Mouse (Mus musculus): ENCODE measurements around the gene Hhipl1.

Gene Hhipl1

DNA sequence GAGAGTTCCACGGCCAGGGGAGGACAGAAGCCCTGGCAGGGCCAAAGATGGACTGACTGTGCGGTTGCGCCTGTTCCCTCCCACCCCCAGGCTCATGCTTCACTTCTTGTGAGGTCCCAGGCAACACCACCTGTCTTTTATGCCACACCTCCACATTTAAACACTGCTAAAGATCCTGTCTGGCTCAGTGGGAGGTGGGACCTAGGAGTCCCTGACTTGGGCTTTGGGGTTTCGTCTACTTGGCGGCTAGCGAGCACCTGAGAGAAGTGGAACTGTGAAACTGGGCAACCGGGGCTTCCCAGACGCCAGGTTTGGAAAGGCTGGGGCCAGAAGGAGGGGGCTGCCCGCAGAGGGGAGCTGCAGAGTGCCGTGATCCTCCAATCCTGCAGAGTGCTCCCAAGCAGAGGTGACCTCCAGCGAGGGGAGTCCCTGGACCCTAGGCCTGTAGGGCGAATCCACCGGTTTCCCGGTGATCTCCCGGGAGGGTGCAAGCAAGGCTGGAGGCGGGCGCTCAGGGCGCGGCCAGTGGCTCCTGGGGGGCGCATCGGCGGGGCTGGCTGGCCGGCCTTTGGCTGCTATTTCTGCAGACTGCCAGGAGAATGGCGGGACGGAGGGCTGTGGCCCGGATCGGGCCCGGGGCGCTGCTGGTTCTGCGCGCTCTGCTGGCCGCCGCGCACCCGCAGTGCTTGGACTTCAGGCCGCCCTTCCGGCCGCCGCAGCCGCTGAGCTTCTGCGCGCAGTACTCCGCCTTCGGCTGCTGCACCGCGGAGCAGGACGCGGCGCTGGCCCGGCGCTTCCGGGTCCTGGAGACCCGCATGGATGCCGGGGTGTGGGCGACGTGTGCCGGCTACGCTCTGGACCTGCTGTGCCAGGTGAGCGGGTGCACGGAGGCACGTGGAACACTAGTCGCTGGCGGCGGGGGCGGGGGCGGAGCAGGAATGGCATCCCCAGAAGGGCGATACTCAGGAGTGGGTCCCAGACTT lies at the start of gene Hhipl1:
Hhipl1 (plus strand) TSS at position 459 of the 983 bp plus-strand sequence.
- ATAC-seq (ENCODE audit: insufficient number of reproducible peaks, low FRiP score, low TSS enrichment): no peak

DNA sequence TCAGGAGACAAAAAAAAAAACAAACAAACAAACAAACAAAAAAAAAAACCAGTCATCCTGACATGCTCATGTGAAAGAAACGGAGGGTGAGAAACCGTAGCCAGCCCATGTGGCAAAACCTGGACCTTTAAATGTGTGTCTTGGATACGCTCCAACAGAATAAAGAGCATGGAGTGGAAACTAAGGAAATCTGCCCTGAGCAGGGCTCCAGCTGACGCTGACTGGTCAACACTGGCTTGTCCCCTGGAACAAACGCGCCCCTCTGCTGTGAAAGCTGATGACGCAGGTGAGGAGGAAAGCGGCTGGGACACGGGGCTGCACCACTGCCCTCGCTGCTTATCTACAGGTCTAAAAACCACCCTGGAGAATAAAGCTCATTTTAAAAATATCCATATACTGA lies 49.3 kb upstream of the Hhipl1 start:
- no peak for ATAC-seq (ENCODE audit: insufficient number of reproducible peaks, low FRiP score, low TSS enrichment)

DNA sequence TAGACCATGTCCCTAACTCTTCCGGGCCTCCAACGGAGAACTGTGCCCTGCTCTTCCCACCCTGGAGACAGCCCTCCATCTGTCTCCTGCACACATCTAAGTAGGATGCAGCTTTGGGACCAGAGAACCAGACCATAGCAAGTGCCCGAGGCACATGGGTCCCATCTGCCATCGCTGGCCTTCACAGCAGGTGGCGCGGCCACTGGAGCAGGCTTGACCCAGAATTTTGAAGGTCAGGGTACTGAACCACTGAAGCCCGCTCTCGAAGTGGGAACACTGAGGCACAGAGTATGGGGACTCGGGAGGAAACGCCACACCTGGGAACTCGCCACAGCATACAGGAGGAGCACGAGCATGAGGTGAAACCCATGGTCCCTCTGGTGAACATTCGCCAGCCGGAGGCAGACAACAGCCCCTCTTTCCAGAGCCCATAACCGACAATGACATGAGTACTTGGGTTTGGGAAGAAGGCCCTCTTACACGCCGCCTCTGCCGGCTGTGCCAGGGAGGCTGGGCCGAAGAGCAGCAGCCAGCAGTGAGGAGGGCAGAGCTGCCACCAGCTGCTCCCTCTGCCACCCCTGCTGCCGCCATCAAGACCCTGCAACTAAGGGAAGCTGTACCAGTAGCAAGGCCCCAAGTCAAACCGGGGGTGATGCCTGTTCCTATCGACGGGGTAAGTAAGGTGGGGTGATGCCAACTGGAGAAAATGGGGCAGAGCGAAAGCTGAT lies 46.6 kb upstream of the Hhipl1 start:
- ATAC-seq (ENCODE audit: insufficient number of reproducible peaks, low FRiP score, low TSS enrichment): 0 out of 2 replicates have a peak, but pooled peaks have one; percentile 16

DNA sequence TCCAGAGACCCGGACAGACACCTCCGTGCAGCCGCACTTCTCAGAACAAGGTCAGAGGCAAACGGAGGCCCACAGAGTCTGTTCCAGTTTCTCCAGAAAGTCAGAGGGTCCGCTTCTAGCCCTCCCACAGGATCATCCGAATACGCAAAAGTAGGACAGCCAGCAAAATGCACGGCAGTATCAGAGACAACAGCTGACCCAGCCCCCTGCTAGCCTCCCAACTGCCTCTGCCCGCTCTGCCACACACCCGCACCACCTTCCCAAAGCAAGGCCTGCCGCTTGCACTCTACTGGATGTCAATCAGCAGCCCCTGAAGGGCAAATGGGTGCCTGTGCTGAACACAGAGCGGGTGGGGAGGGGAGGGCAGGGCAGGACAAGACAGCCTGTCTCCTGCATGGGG lies 45.1 kb upstream of the Hhipl1 start:
- ATAC-seq (ENCODE audit: insufficient number of reproducible peaks, low FRiP score, low TSS enrichment): no peak

DNA sequence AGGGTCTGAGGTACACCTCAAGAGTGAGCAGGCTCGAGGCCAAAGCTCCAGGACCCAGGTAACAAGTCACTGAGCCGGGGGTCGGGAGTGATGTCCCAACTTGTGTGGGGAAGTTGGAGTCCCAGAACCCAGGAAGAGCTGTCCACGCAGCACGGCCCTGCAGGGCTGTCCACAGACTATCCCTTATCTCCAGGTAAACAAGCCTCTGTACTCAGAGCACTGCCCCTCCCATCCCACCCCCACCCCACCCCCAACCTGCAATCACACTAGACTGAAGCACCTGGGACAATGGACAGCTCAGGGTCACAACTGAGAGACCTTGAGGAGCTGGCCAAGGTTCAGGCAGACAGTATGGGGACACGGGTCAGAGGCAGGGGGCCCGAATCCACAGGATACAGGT lies 41.2 kb upstream of the Hhipl1 start:
- no peak for ATAC-seq (ENCODE audit: insufficient number of reproducible peaks, low FRiP score, low TSS enrichment)

DNA sequence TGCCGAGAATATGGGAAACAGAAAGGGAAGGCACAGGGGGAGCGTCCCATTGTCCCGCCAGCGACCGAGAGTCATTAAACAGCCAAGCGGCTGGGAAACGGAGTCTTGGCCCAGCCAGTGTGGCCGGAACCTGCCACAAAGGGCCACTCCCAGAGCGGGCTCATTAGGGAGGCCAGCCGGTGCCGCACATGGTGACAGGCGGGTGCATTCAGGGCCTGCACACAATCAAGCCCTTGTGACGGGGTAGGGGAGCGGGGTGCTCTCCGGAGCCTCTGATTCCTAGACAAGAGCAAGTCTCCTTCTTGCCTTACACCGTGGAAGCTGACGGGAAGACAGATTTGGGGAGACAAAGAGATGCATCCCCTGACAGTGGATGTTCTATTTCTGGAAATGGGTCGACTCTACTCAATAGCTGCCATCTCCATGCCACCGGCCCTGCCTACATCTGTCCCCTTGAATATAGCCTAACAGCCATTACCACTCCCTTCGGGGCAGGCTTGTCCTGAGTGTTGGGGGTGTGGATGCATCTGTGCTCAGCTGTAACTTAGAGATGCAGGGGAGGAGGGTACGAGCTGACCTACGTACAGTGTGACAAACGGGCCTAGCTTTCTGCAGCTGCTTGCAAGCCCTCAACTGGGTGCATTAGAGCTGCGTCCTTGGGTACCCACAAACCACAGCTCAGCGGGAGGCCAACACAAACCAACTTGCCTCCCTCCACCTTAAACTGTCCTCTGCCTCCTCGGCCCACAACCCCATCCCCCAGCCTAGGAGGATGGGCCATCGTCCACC lies 40.0 kb upstream of the Hhipl1 start:
- peak; percentile 37; the same call in 1 of the 2 replicates for ATAC-seq (ENCODE audit: insufficient number of reproducible peaks, low FRiP score, low TSS enrichment)

DNA sequence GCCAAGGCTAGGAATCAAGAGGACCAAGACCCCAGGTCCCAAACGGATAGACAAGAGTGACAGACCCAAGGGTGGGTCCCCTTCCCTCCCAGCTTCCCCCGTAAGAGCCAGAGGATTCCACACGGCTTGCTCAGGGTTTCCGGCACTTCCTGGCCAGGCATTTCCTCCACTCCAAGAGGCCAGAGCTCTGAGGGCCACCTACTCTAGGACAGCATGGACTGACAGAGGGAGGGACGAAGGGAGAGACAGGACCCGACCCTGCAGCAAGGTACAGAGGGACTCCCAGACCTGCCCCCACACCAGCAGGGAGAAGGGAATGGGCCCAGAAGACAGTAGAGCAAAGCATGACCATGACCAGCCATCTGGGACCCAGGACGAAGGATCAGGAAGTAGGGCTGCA lies 38.4 kb upstream of the Hhipl1 start:
- no peak for ATAC-seq (ENCODE audit: insufficient number of reproducible peaks, low FRiP score, low TSS enrichment)

DNA sequence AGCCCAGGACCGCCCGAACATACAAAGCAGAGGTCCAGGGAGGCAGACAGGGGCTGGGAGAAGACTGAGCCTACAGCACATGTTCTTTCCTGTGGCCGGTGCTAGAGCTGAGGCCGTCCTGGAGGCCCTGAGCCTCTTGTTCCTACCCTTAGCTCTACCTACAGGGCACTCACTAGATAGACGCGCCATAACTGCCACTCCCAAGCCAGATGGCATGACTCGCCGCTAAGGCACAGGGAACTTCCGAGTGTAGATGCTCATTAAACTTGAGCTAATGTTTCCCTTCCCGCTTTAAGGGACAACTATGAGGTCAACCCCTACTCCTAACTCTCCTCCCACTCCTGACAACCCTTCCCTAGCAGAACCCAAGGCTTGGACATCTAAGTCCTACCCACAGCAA lies 37.1 kb upstream of the Hhipl1 start:
- no peak for ATAC-seq (ENCODE audit: insufficient number of reproducible peaks, low FRiP score, low TSS enrichment)

DNA sequence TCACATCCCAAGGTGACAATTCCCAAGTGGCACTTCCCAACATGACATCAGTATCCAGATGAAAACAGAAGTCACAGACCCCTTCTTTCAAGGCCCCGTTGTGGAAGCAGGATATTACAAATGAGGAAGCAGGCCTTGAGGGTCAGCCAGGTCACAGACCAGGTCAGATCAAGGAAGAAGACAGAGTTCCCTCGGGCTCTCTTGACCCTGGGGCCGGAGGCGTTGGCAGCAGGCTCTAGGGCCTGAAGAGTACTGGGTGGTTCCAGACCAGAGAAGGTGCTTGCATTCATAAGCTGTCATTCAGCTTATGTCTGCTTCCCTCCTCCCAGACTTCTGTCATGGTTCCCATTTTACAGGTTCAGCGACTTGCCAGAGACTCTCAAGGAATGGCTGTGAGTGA lies 36.4 kb upstream of the Hhipl1 start:
- ATAC-seq (ENCODE audit: insufficient number of reproducible peaks, low FRiP score, low TSS enrichment): no peak

DNA sequence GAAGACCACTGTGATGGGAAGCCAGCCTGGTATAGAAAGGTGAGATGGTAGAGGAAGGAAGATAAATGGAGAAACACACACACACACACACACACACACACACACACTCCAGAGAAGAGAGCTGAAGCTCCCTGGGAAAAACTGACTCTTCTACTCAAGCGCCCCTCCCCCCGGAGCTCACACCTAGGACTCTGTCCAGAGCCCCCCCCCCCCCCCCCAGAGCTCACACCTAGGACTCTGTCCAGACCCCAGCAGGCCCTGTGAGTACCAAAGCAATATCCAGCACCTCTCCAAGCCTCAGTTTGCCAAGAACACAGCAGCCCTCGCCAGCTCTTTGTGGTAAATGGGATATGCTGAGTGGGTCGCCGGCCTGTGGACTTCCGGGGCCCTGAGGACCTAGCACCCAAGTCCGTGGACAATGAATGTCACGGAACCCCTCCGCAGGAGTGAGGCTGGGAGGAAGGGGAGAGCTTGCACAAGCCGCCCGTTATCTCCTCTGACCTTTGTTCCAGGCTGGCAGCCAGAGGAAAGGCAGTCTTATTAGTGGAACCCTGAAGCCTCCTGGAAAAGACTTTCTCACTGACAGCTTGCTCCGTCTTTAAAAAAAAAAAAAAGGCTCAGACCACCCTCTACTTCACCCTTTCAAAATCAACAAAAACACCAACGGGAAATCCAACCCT lies 35.7 kb upstream of the Hhipl1 start:
- ATAC-seq (ENCODE audit: insufficient number of reproducible peaks, low FRiP score, low TSS enrichment): no peak

DNA sequence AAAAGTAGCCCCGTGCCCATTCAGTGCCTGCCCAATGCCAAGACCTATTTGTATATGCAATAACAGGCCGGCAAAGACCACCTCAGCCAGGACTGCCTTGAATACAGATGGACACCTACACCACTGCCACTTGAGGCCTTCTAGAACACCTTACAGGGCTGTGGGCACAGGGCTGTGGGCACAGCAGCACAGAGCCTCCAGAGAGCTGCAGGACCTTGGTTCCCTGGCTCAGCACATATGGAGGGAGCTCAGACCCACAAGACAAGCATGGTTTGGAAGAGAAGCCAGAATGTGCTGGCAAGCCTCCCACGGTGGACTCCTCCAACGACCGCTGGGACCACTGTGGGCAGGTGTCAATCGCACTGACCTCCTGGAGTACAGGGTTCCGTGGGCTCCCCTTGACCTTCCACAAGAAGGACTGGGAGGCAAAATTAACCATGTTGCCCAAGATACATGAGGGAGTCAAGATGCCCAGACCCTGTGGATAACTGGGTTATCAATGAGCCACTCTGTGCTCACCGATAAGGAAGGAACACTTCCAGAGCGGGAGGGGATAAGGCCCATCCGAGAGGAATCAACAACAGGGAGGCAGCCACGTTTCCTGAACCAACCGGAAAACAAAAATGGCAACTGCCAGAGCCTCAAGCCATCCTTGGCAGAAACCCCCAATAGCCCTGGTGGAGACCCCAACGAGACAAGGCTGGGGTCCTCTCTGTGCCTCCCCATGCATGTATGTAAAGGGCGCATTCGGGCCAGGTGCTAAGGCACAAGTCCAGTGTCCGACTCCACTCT lies 34.5 kb upstream of the Hhipl1 start:
- no peak for ATAC-seq (ENCODE audit: insufficient number of reproducible peaks, low FRiP score, low TSS enrichment)

DNA sequence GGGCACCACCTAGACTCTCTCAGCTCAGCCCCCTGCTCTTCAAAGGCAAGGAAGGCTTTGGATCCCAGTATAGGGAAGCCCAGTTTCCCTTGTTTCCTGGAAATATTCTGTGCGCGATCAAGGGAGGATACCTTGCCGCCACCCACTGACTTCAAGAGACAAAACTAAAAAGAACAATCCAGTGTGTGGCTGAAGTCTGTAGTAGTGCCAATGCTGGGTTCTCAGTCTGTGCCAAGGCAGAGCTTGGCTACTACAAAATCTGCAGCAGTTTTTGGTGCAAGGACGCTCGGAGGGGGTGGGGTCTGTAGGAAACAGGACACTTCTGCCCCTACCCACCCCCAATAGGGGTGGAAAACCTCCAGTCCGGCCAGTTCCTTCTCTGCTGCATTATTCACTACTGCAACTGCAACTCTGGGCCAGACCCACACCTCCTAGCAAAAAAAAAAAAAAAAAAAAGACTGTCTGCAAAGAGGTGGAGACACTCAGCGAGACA lies 33.9 kb upstream of the Hhipl1 start:
- ATAC-seq (ENCODE audit: insufficient number of reproducible peaks, low FRiP score, low TSS enrichment): no peak

DNA sequence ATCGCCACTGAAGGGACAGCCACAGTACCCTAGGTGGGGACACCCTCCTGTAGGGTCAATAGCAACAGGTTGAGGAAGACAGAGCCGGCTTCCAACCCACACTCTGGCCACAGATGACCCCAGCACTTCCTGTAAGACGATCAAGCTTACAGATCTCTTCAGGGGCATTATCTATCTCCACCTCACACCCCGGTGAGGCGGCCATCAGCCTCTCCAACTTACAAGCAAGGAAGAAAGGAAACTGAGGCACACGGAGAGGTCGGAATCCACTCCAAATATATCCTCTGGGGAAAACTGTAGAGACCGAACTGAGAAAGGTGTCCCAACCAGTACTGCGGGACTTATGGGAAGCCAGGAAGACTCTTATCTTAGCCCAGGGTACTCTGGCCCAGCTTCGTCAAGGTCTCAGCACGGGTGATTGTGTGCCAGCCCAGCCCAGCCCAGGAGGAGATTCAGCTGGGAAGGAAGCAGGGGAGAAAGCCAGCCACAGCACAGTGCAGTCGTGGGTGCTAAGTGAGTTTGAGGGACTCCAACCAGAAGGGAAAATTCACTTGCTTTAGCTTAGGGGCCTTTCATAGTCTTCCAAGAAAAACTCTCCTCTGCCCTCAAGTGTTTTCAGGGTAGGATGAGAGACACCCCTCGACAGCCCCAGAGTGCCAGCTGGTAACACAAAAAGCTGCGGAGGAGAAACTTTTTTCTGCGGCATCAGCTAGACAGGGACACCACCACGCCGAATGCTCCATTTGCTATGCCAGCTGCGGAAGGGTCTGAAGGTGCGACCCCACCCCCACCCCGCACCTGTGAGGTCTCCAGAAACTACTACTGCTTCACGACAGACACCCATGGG lies 32.4 kb upstream of the Hhipl1 start:
- no peak for ATAC-seq (ENCODE audit: insufficient number of reproducible peaks, low FRiP score, low TSS enrichment)

DNA sequence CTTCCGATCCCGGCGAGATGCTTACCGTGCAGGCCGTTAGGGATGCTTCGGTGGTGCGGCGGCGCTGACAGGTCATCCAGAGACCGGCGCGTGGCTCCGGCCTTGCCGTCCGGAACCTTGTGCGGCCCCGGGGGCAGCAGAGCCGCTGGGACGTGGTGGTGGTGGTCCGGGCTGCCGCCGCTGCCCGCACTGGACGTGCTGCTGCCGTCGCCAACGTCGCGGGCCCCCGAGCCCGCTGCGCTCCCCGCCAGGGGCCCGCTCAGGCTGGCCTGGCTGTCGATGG lies 31.8 kb upstream of the Hhipl1 start:
- ATAC-seq (ENCODE audit: insufficient number of reproducible peaks, low FRiP score, low TSS enrichment): no peak

DNA sequence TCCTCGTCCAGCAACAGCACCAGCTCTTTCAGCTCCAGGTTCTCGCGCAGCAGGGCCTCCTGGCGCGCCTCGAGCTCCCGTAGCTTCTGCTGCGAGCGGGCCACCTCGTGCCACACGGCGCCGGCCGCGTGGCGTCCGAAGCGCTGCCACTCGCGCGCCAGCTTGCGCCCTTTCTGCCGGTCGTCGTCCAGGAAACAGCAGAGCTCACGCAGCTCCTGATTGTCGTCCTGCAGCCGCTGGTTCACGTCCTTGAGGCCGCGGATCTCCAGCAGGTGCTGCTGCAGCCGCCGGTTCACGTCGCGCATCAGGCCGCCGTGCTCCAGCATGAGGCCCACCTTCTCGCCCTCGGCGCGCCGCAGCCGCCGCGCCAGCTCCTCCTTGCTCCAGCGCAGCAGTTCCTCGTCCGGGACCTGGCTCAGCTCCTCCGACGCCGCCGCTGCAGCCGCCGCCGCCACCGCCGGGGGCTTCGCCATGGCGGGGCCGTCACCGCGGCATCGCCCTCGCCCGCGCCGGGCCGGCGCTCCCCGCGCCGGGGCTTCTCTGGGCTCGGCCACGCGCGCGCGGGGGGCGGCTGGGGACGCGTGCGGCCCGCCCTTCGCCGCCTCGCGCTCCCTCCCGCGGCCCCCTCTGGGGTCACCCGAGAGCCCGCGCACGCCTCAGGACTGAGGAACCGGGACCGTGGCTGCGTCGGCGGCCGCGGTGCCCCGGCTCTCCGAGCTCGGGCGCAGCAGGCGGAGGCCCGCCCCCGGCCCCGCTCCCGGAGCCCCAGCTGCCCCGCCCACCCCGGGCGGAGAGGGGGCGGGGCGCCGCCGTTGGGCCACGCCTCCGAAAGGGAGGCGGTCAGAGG lies 31.2 kb upstream of the Hhipl1 start, which contains the start of gene Ccdc85c:
Ccdc85c (minus strand) TSS at position 765 of the 847 bp plus-strand sequence.
- peak; percentile 16; the same call in 1 of the 2 replicates for ATAC-seq (ENCODE audit: insufficient number of reproducible peaks, low FRiP score, low TSS enrichment)

DNA sequence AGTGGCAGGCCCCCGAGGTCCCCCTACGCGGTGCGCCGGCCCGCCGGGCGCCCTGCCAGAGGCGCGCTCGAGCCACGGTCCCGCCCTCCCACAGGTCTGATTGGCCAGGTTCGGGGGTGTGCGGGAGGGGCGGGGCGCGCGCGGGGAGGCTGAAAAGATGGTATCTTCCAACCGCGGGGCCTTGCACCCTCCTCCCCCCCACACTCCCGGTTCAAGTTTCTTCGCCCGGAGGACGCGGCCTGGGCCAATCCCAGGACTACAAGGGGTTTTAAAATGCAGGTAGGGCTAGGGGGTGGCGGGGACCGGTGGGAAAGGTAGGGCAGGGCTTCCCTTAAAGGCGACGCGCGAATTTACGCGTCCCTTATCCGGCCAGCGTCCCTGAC lies 30.6 kb upstream of the Hhipl1 start:
- ATAC-seq (ENCODE audit: insufficient number of reproducible peaks, low FRiP score, low TSS enrichment): peak; percentile 76

Measured in cerebellum, adult (tissue).